Mouse (Mus musculus) liver, embryonic 15.5 days (tissue): Measurements from ENCODE around the gene G530012D18Rik. TPM values are rescaled to one million over a fixed set of nuclear protein-coding genes. Genes with fewer than 3 reads are reported as not detected.
"Not testable (repeated sequence)": the region's sequence is repeated elsewhere in the genome, so short reads cannot be mapped to it uniquely, and the experiment has no call there.

ENCODE experiments used
- ATAC-seq: fragments of 200-750 bp; cut with Nextera tagmentation; 2 replicates; pipeline ENCODE4 v1.8.0; 2017; ENCODE audit warnings: moderate number of reproducible peaks, mild to moderate bottlenecking, moderate library complexity; ENCODE audit not compliant: insufficient read depth
- H3K27ac ChIP-seq: fragments of 300-500 bp; sonication (generic); replicated peaks from 2 replicates; pipeline ENCODE4 v1.5.1; 2015; ENCODE audit warnings: mild to moderate bottlenecking, inconsistent platforms
- H3K27me3 ChIP-seq: fragments of 300-500 bp; sonication (generic); 2 replicates; pipeline ENCODE4 v1.6.1; 2015; ENCODE audit warnings: mild to moderate bottlenecking, inconsistent platforms
- H3K36me3 ChIP-seq: fragments of 300-500 bp; sonication (generic); replicated peaks from 2 replicates; pipeline ENCODE4 v1.6.1; 2015; ENCODE audit warnings: moderate library complexity, mild to moderate bottlenecking, inconsistent platforms
- H3K4me1 ChIP-seq: fragments of 300-500 bp; sonication (generic); replicated peaks from 2 replicates; pipeline ENCODE4 v1.6.1; 2015; ENCODE audit warnings: inconsistent platforms
- H3K4me2 ChIP-seq: fragments of 300-500 bp; sonication (generic); 2 replicates; pipeline ENCODE4 v1.6.1; 2015; ENCODE audit warnings: moderate library complexity, mild to moderate bottlenecking, inconsistent platforms
- H3K4me3 ChIP-seq: fragments of 300-500 bp; sonication (generic); replicated peaks from 2 replicates; pipeline ENCODE4 v1.5.1; 2015; ENCODE audit warnings: mild to moderate bottlenecking, inconsistent platforms
- H3K9ac ChIP-seq: fragments of 300-500 bp; sonication (generic); 2 replicates; pipeline ENCODE4 v1.6.1; 2015; ENCODE audit warnings: moderate library complexity, mild to moderate bottlenecking, inconsistent platforms
- H3K9me3 ChIP-seq: fragments of 300-500 bp; sonication (generic); replicated peaks from 2 replicates; pipeline ENCODE4 v1.6.1; 2016; ENCODE audit warnings: inconsistent platforms
- WGBS: fragments of 180-500 bp; shearing (Covaris S2); methylation state at CpG from one replicate; pipeline ENCODE4 v1.1.7; 2015; ENCODE audit warnings: mixed read lengths; ENCODE audit not compliant: insufficient replicate concordance; 5-methylcytosine and 5-hydroxymethylcytosine counted together
- polyA plus RNA-seq: library from polyadenylated mRNA; unstranded; fragments of >200 nt; fragmentation: Nextera tagmentation; extraction: Ambion mirVana; gene quantifications from 2 replicates; pipeline ENCODE4 v1.2.1, GENCODE M21; 2015

Gene G530012D18Rik
- polyA plus RNA-seq: 0.66 TPM in 1 of 2 replicates, not detected in the other

- H3K4me2 ChIP-seq, H3K4me3 ChIP-seq, H3K4me1 ChIP-seq, H3K9ac ChIP-seq, H3K36me3 ChIP-seq, H3K27ac ChIP-seq, H3K27me3 ChIP-seq, H3K9me3 ChIP-seq, ATAC-seq: not testable (repeated sequence)
- 74% methylated on average over 2 of the region's 3 CpGs for WGBS
These were observed at the start of gene G530012D18Rik for GRCm38 (mm10) chr1:85575376-85575775. Gene G530012D18Rik (plus strand): TSS chr1:85575676.

GRCm38 (mm10) chr1:85526401-85526800 is 49.1 kb upstream of the G530012D18Rik start:
- not testable (repeated sequence) for H3K27me3 ChIP-seq, H3K36me3 ChIP-seq, H3K27ac ChIP-seq, ATAC-seq, H3K4me2 ChIP-seq, H3K9me3 ChIP-seq, H3K4me1 ChIP-seq, H3K9ac ChIP-seq, H3K4me3 ChIP-seq
- 44% methylated on average over 3 of the region's 3 CpGs for WGBS

GRCm38 (mm10) chr1:85528451-85529110 is 46.9 kb upstream of the G530012D18Rik start:
- H3K4me1 ChIP-seq, H3K27ac ChIP-seq, H3K4me3 ChIP-seq, H3K9me3 ChIP-seq, H3K9ac ChIP-seq, H3K36me3 ChIP-seq, H3K27me3 ChIP-seq, ATAC-seq, H3K4me2 ChIP-seq: not testable (repeated sequence)
- 61% methylated on average over 13 of the region's 15 CpGs for WGBS

GRCm38 (mm10) chr1:85543818-85544217 is 31.7 kb upstream of the G530012D18Rik start:
- H3K4me1 ChIP-seq, ATAC-seq, H3K27ac ChIP-seq, H3K27me3 ChIP-seq, H3K9me3 ChIP-seq, H3K9ac ChIP-seq, H3K4me2 ChIP-seq, H3K36me3 ChIP-seq, H3K4me3 ChIP-seq: not testable (repeated sequence)
- WGBS: 47% methylated on average over 4 of the region's 4 CpGs

- H3K27ac ChIP-seq, H3K9ac ChIP-seq, H3K4me3 ChIP-seq, H3K4me1 ChIP-seq, H3K9me3 ChIP-seq, H3K36me3 ChIP-seq, H3K27me3 ChIP-seq, H3K4me2 ChIP-seq, ATAC-seq: not testable (repeated sequence)
These were observed 29.0 kb upstream of the G530012D18Rik start for GRCm38 (mm10) chr1:85546442-85546841.

- not testable (repeated sequence) for H3K4me2 ChIP-seq, H3K4me1 ChIP-seq, H3K36me3 ChIP-seq, H3K27me3 ChIP-seq, ATAC-seq, H3K9me3 ChIP-seq, H3K9ac ChIP-seq, H3K27ac ChIP-seq, H3K4me3 ChIP-seq
- WGBS: 65% methylated on average over 4 of the region's 4 CpGs
These were observed 20.2 kb upstream of the G530012D18Rik start for GRCm38 (mm10) chr1:85555261-85555660.

- H3K9me3 ChIP-seq, H3K36me3 ChIP-seq, H3K4me2 ChIP-seq, H3K27ac ChIP-seq, H3K4me1 ChIP-seq, H3K4me3 ChIP-seq, H3K27me3 ChIP-seq, ATAC-seq, H3K9ac ChIP-seq: not testable (repeated sequence)
- WGBS: 57% methylated on average over 4 of the region's 4 CpGs
These were observed 1.9 kb upstream of the G530012D18Rik start for GRCm38 (mm10) chr1:85573554-85573953.

- H3K4me1 ChIP-seq, H3K9me3 ChIP-seq, H3K4me3 ChIP-seq, ATAC-seq, H3K27me3 ChIP-seq, H3K9ac ChIP-seq, H3K27ac ChIP-seq, H3K4me2 ChIP-seq, H3K36me3 ChIP-seq: not testable (repeated sequence)
- WGBS: 28% methylated on average over 3 of the region's 3 CpGs
These were observed 3.0 kb downstream of the G530012D18Rik start for GRCm38 (mm10) chr1:85578372-85579010.

GRCm38 (mm10) chr1:85579199-85580147 is 4.0 kb downstream of the G530012D18Rik start:
- not testable (repeated sequence) for ATAC-seq
- 60% methylated on average over 6 of the region's 7 CpGs for WGBS

GRCm38 (mm10) chr1:85580148-85580534 is 4.7 kb downstream of the G530012D18Rik start:
- H3K36me3 ChIP-seq, H3K27ac ChIP-seq, H3K4me1 ChIP-seq, H3K4me2 ChIP-seq, H3K27me3 ChIP-seq, H3K9ac ChIP-seq, H3K4me3 ChIP-seq, ATAC-seq, H3K9me3 ChIP-seq: not testable (repeated sequence)
- 31% methylated on average over 3 of the region's 4 CpGs for WGBS

More at GRCm38 (mm10) chr1:85579199-85580147, 4.0 kb downstream of the G530012D18Rik start:
- H3K27ac ChIP-seq, H3K4me2 ChIP-seq, H3K27me3 ChIP-seq, H3K36me3 ChIP-seq, H3K4me1 ChIP-seq, H3K9me3 ChIP-seq, H3K4me3 ChIP-seq, H3K9ac ChIP-seq: not testable (repeated sequence)

- not testable (repeated sequence) for H3K27ac ChIP-seq, H3K9ac ChIP-seq, H3K4me2 ChIP-seq, H3K36me3 ChIP-seq, H3K4me1 ChIP-seq, H3K27me3 ChIP-seq, H3K9me3 ChIP-seq, H3K4me3 ChIP-seq, ATAC-seq
- WGBS: 39% methylated on average over 3 of the region's 3 CpGs
These were observed 5.1 kb downstream of the G530012D18Rik start for GRCm38 (mm10) chr1:85580578-85580977.
